Mouse (Mus musculus) olfactory bulb, adult 2 months (tissue): ENCODE data around the gene Iqcg.

Experiments
- CTCF ChIP-seq: fragments of 200-500 bp; IDR thresholded peaks from 2 replicates; pipeline ENCODE4 v1.5.1; 2012; ENCODE audit warnings: low read depth, mild to moderate bottlenecking, low read length, moderate library complexity; ENCODE audit not compliant: insufficient read depth
- POLR2A ChIP-seq: fragments of 200-500 bp; IDR thresholded peaks from 2 replicates; pipeline ENCODE4 v1.6.1; 2012; ENCODE audit warnings: mild to moderate bottlenecking, low read depth, low read length, moderate library complexity; ENCODE audit not compliant: insufficient read depth

- TF ChIP-seq CTCF (no peak), POLR2A (no peak)
Observed at GRCm38 (mm10) chr16:32973047-32973446, 83.0 kb downstream of the Iqcg start.
